Mouse (Mus musculus) layer of hippocampus, adult 8-10 months (tissue): ENCODE measurements around the gene Gm20661. TPM values are rescaled to one million over a fixed set of nuclear protein-coding genes. Genes with fewer than 3 reads are reported as not detected.
"Not testable (repeated sequence)": the region's sequence is repeated elsewhere in the genome, so short reads cannot be mapped to it uniquely, and the experiment has no call there.

ENCODE experiments used
- DNase-seq, 2 experiments: peaks; one replicate each; pipeline ENCODE4 v3.0.0; 2022; ENCODE audit warnings: low spot score in 2 of 2
- total RNA-seq, 4 experiments: library from RNA; stranded (reverse); gene quantifications; 2 replicates each; pipeline ENCODE4 v1.2.4; 2022

Gm20661 gene
- total RNA-seq, 4 experiments from 2014 or later: 0.71 to 2.1 (median 1.4) TPM

- no peak for DNase-seq
Measured at GRCm38 (mm10) chr9:107995513-107995912, 12.7 kb downstream of the Gm20661 start.

- no peak for DNase-seq
Measured at GRCm38 (mm10) chr9:107996049-107996448, 13.2 kb downstream of the Gm20661 start, which contains the start of gene Gm20662. TSS of gene Gm20662 (plus strand) at chr9:107996349.

GRCm38 (mm10) chr9:108001922-108002770 is 19.3 kb downstream of the Gm20661 start, which contains the start of gene Ip6k1:
TSS of gene Ip6k1 (plus strand) at chr9:108002501.
- DNase-seq: peak; percentile 100

- DNase-seq: no peak
Measured at GRCm38 (mm10) chr9:108002778-108003530, 20.1 kb downstream of the Gm20661 start.

GRCm38 (mm10) chr9:108003531-108003890 is 20.7 kb downstream of the Gm20661 start:
- DNase-seq: no peak

GRCm38 (mm10) chr9:108008041-108008440 is 25.2 kb downstream of the Gm20661 start:
- DNase-seq: no peak

GRCm38 (mm10) chr9:108010385-108010784 is 27.5 kb downstream of the Gm20661 start:
- no peak for DNase-seq

- DNase-seq: not testable (repeated sequence)
Measured at GRCm38 (mm10) chr9:108013577-108013976, 30.7 kb downstream of the Gm20661 start.

- DNase-seq: no peak
Measured at GRCm38 (mm10) chr9:108017127-108017526, 34.3 kb downstream of the Gm20661 start.

- DNase-seq: no peak
Measured at GRCm38 (mm10) chr9:108020741-108021140, 37.9 kb downstream of the Gm20661 start.

- DNase-seq: no peak
Measured at GRCm38 (mm10) chr9:108023216-108023615, 40.4 kb downstream of the Gm20661 start.

- no peak for DNase-seq
Measured at GRCm38 (mm10) chr9:108026584-108026983, 43.7 kb downstream of the Gm20661 start.

- no peak for DNase-seq
Measured at GRCm38 (mm10) chr9:108027867-108028266, 45.0 kb downstream of the Gm20661 start.

GRCm38 (mm10) chr9:108032126-108032525 is 49.3 kb downstream of the Gm20661 start:
- no peak for DNase-seq

- no peak for DNase-seq
Measured at GRCm38 (mm10) chr9:108035331-108036156, 52.7 kb downstream of the Gm20661 start.

Other genes with a start within 250 kb of the Gm20661 start
- gene Rbm5, start 212.1 kb upstream of the Gm20661 start, total RNA-seq: 100 to 1,000 TPM; 136 to 170 (median 155) TPM
- 10 to 100 TPM; 60.2 to 80.8 (median 68.6) TPM for gene Rbm6, start 109.8 kb upstream of the Gm20661 start, total RNA-seq
- 10 to 100 TPM; 21.0 to 30.2 (median 27.2) TPM for gene Mon1a, start 94.9 kb upstream of the Gm20661 start, total RNA-seq
- 1 to 10 TPM; 1.5 to 3.9 (median 2.5) TPM for gene Mst1r, start 76.2 kb upstream of the Gm20661 start, total RNA-seq
- gene Actl11, start 54.6 kb upstream of the Gm20661 start, total RNA-seq: not detected
- 100 to 1,000 TPM; 470 to 535 (median 505) TPM for gene Camkv, start 47.4 kb upstream of the Gm20661 start, total RNA-seq
- gene Traip, start 32.9 kb upstream of the Gm20661 start, total RNA-seq: 10 to 100 TPM; 15.2 to 26.6 (median 19.9) TPM
- gene Uba7, start 7.6 kb upstream of the Gm20661 start, total RNA-seq: 10 to 100 TPM in 2 of 4 experiments, 1 to 10 TPM in 2; 5.8 to 14.1 (median 11.1) TPM
- gene Inka1, start 2.8 kb downstream of the Gm20661 start, total RNA-seq: 10 to 100 TPM in 3 of 4 experiments, 1 to 10 TPM in 1; 9.5 to 14.1 (median 12.0) TPM
- 1 to 10 TPM; 4.0 to 8.2 (median 6.7) TPM for gene Cdhr4, start 9.4 kb downstream of the Gm20661 start, total RNA-seq
- 1 to 10 TPM in 2 of 4 experiments, under 1 TPM in 2; 0.78 to 3.9 (median 2.1) TPM for gene Gm20662, start 13.3 kb downstream of the Gm20661 start, total RNA-seq
- 100 to 1,000 TPM; 193 to 261 (median 223) TPM for gene Ip6k1, start 19.4 kb downstream of the Gm20661 start, total RNA-seq
- 10 to 100 TPM; 17.2 to 21.6 (median 19.2) TPM for gene Gmppb, start 66.2 kb downstream of the Gm20661 start, total RNA-seq
- gene Amigo3, start 70.1 kb downstream of the Gm20661 start, total RNA-seq: 1 to 10 TPM; 1.2 to 2.3 (median 1.6) TPM
- not detected for gene Mst1, start 97.4 kb downstream of the Gm20661 start, total RNA-seq
- gene Rnf123, start 100.3 kb downstream of the Gm20661 start, total RNA-seq: 100 to 1,000 TPM in 3 of 4 experiments, 10 to 100 TPM in 1; 89.0 to 123 (median 115) TPM
- gene Apeh, start 111.5 kb downstream of the Gm20661 start, total RNA-seq: 10 to 100 TPM; 33.9 to 45.8 (median 35.5) TPM
- gene Bsn, start 207.3 kb downstream of the Gm20661 start, total RNA-seq: 100 to 1,000 TPM; 192 to 224 (median 203) TPM